Mouse (Mus musculus) embryonic facial prominence, embryonic 12.5 days (tissue): Measurements from ENCODE around the gene Samd5. TPM values are rescaled to one million over a fixed set of nuclear protein-coding genes. Genes with fewer than 3 reads are reported as not detected.

ENCODE experiments used
- ATAC-seq: fragments of 200-750 bp; cut with Nextera tagmentation; 2 replicates; pipeline ENCODE4 v1.8.0; 2017; ENCODE audit not compliant: insufficient number of reproducible peaks, insufficient read depth, low FRiP score, low TSS enrichment
- H3K27ac ChIP-seq: fragments of 300-500 bp; sonication (generic); 2 replicates; pipeline ENCODE4 v1.5.1; 2016; ENCODE audit warnings: mild to moderate bottlenecking
- H3K27me3 ChIP-seq: fragments of 300-500 bp; sonication (generic); 2 replicates; pipeline ENCODE4 v1.6.1; 2016; ENCODE audit warnings: mild to moderate bottlenecking, moderate library complexity
- H3K36me3 ChIP-seq: fragments of 300-500 bp; sonication (generic); 2 replicates; pipeline ENCODE4 v1.6.1; 2016; ENCODE audit warnings: mild to moderate bottlenecking
- H3K4me1 ChIP-seq: fragments of 300-500 bp; sonication (generic); 2 replicates; pipeline ENCODE4 v1.6.1; 2016
- H3K4me2 ChIP-seq: fragments of 300-500 bp; sonication (generic); replicated peaks from 2 replicates; pipeline ENCODE4 v1.6.1; 2016; ENCODE audit warnings: mild to moderate bottlenecking, moderate library complexity
- H3K4me3 ChIP-seq: fragments of 300-500 bp; sonication (generic); 2 replicates; pipeline ENCODE4 v1.5.1; 2016; ENCODE audit warnings: mild to moderate bottlenecking
- H3K9ac ChIP-seq: fragments of 300-500 bp; sonication (generic); 2 replicates; pipeline ENCODE4 v1.6.1; 2016; ENCODE audit warnings: mild to moderate bottlenecking, moderate library complexity
- H3K9me3 ChIP-seq: fragments of 300-500 bp; sonication (generic); 2 replicates; pipeline ENCODE4 v1.6.1; 2016; ENCODE audit warnings: mild to moderate bottlenecking, moderate library complexity
- WGBS: fragments of 180-500 bp; shearing (Covaris S2); methylation state at CpG from one replicate; pipeline ENCODE4 v1.1.7; 2016; 5-methylcytosine and 5-hydroxymethylcytosine counted together
- polyA plus RNA-seq: library from polyadenylated mRNA; unstranded; fragments of >200 nt; fragmentation: Nextera tagmentation; extraction: Ambion mirVana; gene quantifications from 2 replicates; pipeline ENCODE4 v1.2.1, GENCODE M21; 2016

The Samd5 gene
- polyA plus RNA-seq, 1 experiment from 2014 or later = 9.4 TPM

DNA sequence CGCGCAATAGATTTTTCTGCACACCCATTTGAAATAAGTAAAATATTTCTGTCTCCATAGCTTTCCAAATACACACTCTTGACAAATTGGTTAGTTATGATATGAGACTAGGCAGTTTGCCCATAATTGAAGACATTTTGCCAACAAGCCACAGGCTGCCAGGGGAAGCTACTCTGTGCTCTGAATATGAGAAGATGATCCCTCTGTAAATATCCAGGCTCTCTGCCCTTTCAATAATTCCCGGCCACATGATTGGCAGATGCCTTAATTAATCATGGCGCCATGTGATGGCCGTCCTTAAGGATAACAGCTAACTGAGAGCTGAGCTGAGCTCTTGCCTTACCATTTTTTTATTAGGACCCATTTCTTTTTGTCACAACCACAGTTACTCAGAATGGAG, 69.4 kb downstream of the Samd5 start:
- Histone ChIP-seq H3K27ac (no peak overlapping the region), H3K4me3 (no peak overlapping the region), H3K36me3 (no peaks in the 10 kb centered on the region), H3K4me1 (no peaks in the 10 kb centered on the region), H3K9me3 (no peaks in the 10 kb centered on the region), H3K27me3 (no peaks in the 10 kb centered on the region), H3K4me2 (no peak overlapping the region), H3K9ac (no peak overlapping the region)
- WGBS = 83% methylated on average over 5 of the region's 5 CpGs
- ATAC-seq = no peak

DNA sequence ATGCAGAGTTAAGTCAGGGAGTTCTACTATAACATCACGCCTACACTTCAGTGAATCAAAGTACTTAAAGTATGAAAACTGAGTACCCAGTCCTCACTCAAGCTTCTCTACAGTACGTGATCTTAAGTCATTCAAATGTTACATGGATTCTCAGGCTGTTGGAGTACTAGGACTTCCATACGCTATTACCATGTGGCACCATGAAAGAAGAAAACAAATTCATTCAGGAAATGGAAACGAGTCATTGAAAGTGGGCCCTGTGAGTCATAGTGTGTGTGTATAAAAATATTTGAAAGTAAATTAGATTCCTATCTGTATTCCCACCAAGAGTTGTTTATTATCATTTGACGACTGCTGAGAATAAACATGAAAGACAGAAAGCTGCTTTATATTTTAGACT, 71.7 kb downstream of the Samd5 start:
- H3K36me3 ChIP-seq = no peaks in the 10 kb centered on the region
- H3K27ac ChIP-seq = no peak overlapping the region

DNA sequence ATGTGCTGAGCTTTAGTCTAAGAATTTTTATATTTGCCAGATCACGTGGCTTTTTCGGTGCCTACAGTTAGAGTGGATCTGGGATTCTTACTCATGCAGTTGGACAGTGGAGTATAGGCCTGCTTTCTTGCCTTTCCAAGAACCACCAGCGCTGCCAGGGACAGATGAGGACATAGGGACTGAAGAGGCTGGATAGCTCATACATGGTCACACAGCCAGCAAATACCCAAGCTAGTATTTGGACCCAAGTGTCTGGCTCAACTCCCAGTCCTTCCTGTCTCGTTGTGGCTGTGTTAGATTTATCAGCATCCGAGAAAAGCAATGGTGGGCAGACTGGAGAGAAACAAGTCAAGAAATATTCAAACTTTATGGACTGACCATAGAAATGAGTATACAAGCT, 72.2 kb downstream of the Samd5 start:
- no peaks in the 10 kb centered on the region for H3K36me3 ChIP-seq
- no peak overlapping the region for H3K27ac ChIP-seq
- H3K4me2 ChIP-seq = no peak overlapping the region
- H3K4me3 ChIP-seq = no peak overlapping the region
- H3K9ac ChIP-seq = no peak overlapping the region
- H3K9me3 ChIP-seq = no peaks in the 10 kb centered on the region
- no peak for ATAC-seq
- 89% methylated on average over 5 of the region's 5 CpGs for WGBS
- no peaks in the 10 kb centered on the region for H3K4me1 ChIP-seq
- no peaks in the 10 kb centered on the region for H3K27me3 ChIP-seq

More for the DNA sequence above, 71.7 kb downstream of the Samd5 start:
- Histone ChIP-seq H3K4me2 (no peak overlapping the region), H3K27me3 (no peaks in the 10 kb centered on the region), H3K4me3 (no peak overlapping the region), H3K9me3 (no peaks in the 10 kb centered on the region), H3K9ac (no peak overlapping the region), H3K4me1 (no peaks in the 10 kb centered on the region)
- WGBS = 67% methylated on average over 5 of the region's 5 CpGs
- ATAC-seq = no peak

DNA sequence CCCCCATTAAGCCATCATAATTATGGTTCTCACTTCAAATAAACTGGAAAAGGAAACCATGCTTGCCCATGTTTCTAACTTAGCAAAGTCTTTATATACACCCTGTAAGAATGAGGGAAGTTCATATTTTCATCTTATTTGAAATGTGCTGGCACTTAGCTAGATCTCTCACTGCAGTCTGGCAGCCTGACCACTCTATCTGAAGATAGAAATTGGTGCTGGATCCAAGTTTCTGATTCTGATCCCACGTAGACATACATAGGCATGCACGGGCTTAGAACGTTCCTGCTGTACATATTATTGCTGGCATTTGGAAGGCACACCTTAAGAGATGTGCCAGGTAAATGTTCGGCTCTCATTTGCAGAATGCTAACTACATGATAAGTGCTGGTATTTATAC, 72.6 kb downstream of the Samd5 start:
- WGBS = 92% methylated on average over 4 of the region's 4 CpGs
- Histone ChIP-seq H3K4me3 (no peak overlapping the region), H3K9ac (no peak overlapping the region), H3K27me3 (no peaks in the 10 kb centered on the region), H3K36me3 (no peaks in the 10 kb centered on the region), H3K4me1 (no peaks in the 10 kb centered on the region), H3K4me2 (no peak overlapping the region), H3K27ac (no peak overlapping the region), H3K9me3 (no peaks in the 10 kb centered on the region)
- ATAC-seq = no peak

DNA sequence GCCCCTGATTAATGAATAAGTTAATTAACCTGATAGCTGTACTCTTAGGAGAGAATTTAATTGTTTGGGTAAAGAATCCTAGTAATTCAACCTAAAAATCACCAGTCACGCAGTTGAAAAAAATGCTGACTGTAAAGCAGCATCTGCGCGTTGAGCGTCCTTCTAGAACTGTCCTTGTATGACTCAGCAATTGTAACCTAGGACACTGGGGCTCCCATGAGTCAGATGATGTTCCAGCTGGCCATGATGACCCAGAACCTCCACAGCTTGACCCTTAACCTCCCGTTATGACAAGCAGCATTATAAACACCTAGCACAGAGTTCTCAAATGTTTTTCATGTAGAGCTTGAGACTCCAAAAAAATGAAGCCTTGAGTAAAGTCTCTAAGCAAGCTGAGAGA, 78.8 kb downstream of the Samd5 start:
- Histone ChIP-seq H3K9me3 (no peaks in the 10 kb centered on the region), H3K4me3 (no peak overlapping the region), H3K27me3 (no peaks in the 10 kb centered on the region), H3K9ac (no peak overlapping the region), H3K4me2 (no peak overlapping the region), H3K4me1 (no peaks in the 10 kb centered on the region), H3K27ac (no peak overlapping the region), H3K36me3 (no peaks in the 10 kb centered on the region)
- 88% methylated on average over 5 of the region's 5 CpGs for WGBS
- ATAC-seq = no peak

DNA sequence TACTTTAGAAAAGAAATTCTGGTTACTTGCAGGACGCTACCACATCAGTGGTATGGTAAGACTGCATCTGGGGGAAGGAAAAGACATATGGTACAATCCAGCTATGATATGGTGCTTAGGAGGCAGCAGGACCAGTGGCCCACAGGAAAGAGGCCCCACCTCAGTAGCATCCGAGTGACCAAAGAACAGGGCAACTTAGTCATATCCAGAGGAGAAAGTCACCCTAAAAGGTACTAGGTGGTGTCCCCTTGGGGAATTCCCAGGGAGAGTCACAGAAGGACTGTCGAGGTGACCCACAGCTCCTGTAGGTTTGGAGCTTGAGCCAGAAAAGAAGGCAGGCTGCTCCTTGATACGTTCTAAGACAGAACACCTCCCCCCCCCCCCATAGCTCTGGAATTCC, 80.3 kb downstream of the Samd5 start:
- 76% methylated on average over 4 of the region's 4 CpGs for WGBS
- no peaks in the 10 kb centered on the region for H3K4me1 ChIP-seq
- no peak for ATAC-seq
- H3K9me3 ChIP-seq = no peaks in the 10 kb centered on the region
- no peaks in the 10 kb centered on the region for H3K27me3 ChIP-seq
- H3K4me2 ChIP-seq = no peak overlapping the region
- no peaks in the 10 kb centered on the region for H3K36me3 ChIP-seq
- H3K9ac ChIP-seq = no peak overlapping the region
- no peak overlapping the region for H3K27ac ChIP-seq
- no peak overlapping the region for H3K4me3 ChIP-seq

DNA sequence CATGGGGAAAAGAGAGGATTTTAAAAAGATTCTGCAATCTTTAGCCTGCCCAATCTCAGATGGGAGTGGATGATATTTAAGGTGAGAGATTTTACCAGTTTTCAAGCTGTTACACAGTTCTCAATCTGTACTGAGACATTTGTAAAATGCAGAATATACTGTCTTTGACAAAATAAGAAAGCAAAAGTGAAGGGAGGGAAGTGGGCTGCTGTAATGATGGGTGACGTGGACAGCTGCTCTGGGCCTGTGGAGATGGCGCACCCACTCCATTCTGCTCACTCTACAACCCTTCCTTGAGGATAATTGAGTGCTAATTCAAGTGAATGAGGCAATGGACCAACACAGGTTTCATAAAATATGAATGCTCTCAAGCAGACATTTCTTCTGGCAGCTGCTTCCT, 84.4 kb downstream of the Samd5 start:
- no peaks in the 10 kb centered on the region for H3K4me1 ChIP-seq
- H3K9me3 ChIP-seq = no peaks in the 10 kb centered on the region
- H3K27ac ChIP-seq = no peak overlapping the region
- no peak overlapping the region for H3K4me2 ChIP-seq
- no peaks in the 10 kb centered on the region for H3K27me3 ChIP-seq
- WGBS = 89% methylated on average over 2 of the region's 2 CpGs
- H3K36me3 ChIP-seq = no peaks in the 10 kb centered on the region
- H3K9ac ChIP-seq = no peak overlapping the region
- H3K4me3 ChIP-seq = no peak overlapping the region
- ATAC-seq = no peak

DNA sequence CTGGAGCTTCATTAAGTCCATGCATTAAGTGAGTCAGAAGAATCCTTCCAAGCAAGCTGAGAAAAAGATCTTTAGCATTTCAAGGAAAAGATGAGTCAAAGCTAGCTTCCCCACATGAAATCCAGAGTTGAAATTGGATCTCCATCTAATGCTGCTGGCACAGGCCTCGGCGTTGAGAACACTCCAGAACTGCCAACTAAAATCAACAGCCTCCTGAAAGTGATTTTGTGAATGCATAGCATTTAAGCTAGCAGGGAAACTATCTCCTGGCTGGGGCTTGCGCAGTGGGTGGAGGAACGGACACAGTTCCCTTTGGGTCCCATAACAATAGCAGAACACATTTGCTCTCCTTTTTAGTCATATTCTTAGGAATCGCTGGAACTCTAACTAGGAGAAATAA, 88.7 kb downstream of the Samd5 start:
- H3K27me3 ChIP-seq = no peaks in the 10 kb centered on the region
- H3K4me3 ChIP-seq = no peak overlapping the region
- H3K9me3 ChIP-seq = no peaks in the 10 kb centered on the region
- ATAC-seq = no peak
- H3K27ac ChIP-seq = no peak overlapping the region
- H3K4me2 ChIP-seq = no peak overlapping the region
- no peaks in the 10 kb centered on the region for H3K36me3 ChIP-seq
- no peaks in the 10 kb centered on the region for H3K4me1 ChIP-seq
- 70% methylated on average over 5 of the region's 5 CpGs for WGBS
- H3K9ac ChIP-seq = no peak overlapping the region

DNA sequence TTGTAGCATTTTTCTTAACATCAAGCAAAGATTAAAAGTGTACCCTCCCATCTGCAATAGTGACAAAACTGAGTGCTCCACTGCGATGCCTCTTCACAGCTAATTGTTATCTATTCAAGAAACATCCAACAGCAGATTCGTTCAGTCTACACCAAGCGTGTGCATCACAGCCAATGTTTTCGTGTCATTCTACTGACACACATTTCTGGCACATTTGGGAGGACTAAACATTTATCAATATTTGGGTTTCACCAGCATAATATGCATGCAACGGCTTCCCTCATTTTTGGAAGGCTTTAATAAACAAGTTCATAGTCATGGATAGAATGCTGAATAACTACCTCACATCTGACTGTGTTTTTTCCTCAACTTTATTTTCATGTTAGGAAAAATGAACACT, 95.6 kb downstream of the Samd5 start:
- Histone ChIP-seq H3K27ac (no peak overlapping the region), H3K4me1 (no peaks in the 10 kb centered on the region), H3K9me3 (no peaks in the 10 kb centered on the region), H3K27me3 (no peaks in the 10 kb centered on the region), H3K9ac (no peak overlapping the region), H3K4me2 (no peak overlapping the region), H3K4me3 (no peak overlapping the region), H3K36me3 (no peaks in the 10 kb centered on the region)
- ATAC-seq = no peak
- 89% methylated on average over 5 of the region's 5 CpGs for WGBS

DNA sequence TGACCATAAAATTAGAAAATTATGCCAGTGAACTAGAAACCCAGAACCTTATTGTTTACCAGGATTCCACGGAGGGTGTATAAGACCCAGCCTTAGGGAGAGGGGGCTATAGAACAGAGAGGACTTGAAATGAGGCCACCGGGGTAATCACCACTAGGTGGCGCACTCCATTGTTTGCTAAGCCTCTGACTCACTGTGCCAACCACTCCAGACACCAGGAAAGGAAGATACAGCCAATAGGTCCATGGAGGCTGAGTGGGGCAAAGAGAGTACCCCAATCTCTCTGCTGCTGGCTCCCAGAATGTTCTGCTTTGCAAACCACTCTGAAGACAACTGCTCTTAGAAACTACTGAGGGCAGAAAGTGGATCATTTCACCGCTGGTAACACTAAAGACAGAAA, 99.4 kb downstream of the Samd5 start:
- Histone ChIP-seq H3K9me3 (no peaks in the 10 kb centered on the region), H3K4me2 (no peak overlapping the region), H3K27me3 (no peaks in the 10 kb centered on the region), H3K9ac (no peak overlapping the region), H3K36me3 (no peaks in the 10 kb centered on the region), H3K4me1 (no peaks in the 10 kb centered on the region), H3K27ac (no peak overlapping the region), H3K4me3 (no peak overlapping the region)
- no peak for ATAC-seq
- 27% methylated on average over 4 of the region's 4 CpGs for whole genome bisulfite sequencing

DNA sequence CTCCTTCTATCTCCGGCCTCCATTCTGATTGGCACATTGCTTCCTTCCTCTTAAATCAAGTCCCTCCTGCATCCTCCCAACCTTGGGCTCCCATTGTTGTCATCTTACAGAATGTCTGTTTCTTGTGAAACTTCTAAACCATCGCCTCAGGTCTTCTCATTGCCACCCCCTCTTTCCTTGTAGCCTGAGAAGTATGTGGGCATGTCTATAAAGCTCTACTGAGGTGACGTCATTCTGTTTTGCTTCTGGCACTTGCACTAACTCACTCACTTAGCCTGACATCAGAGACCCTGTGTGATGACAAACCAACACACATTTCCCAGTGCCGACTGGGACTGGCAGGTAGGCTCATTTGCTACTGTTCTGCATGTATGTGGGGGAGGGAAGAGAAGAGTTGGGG, 100.9 kb downstream of the Samd5 start:
- H3K9ac ChIP-seq = no peak overlapping the region
- ATAC-seq = no peak
- no peaks in the 10 kb centered on the region for H3K9me3 ChIP-seq
- H3K27ac ChIP-seq = no peak overlapping the region
- H3K27me3 ChIP-seq = no peaks in the 10 kb centered on the region
- no peak overlapping the region for H3K4me3 ChIP-seq
- no peak overlapping the region for H3K4me2 ChIP-seq
- H3K4me1 ChIP-seq = no peaks in the 10 kb centered on the region
- H3K36me3 ChIP-seq = no peaks in the 10 kb centered on the region
- WGBS = 76% methylated on average over 4 of the region's 4 CpGs
